Mouse (Mus musculus): ENCODE results near the gene Xrcc2. TPM values are rescaled to one million over a fixed set of nuclear protein-coding genes. Genes with fewer than 3 reads are reported as not detected.
A peak's percentile ranks its signal among the peaks of the same experiment; 100 is the strongest.
"Not testable (repeated sequence)": the region's sequence is repeated elsewhere in the genome, so short reads cannot be mapped to it uniquely, and the experiment has no call there.

Xrcc2 gene
- polyA plus RNA-seq, 2 experiments, result 1.7 to 4.5 TPM

- Histone ChIP-seq H3K36me3 (replicated peaks; ENCODE audit: control insufficient read depth, insufficient read depth, low read depth) (no peaks in the 10 kb centered on the region), H3K9me3 (ENCODE audit: control insufficient read depth, low read length) (no peaks in the 10 kb centered on the region), H3K9ac (replicated peaks) (no peak overlapping the region), H3K4me2 (ENCODE audit: low read depth) (no peak overlapping the region), H3K4me1 (replicated peaks; ENCODE audit: control insufficient read depth in 2 of 2, insufficient read depth in 2 of 2, low read length in 1 of 2) (no peaks in the 10 kb centered on the region), H3K27me3 (ENCODE audit: control insufficient read depth, insufficient read depth, low read length) (no peaks in the 10 kb centered on the region), H3K4me3 (ENCODE audit: insufficient read depth in 1 of 2, low read depth in 2 of 2, low read length in 2 of 2) (no peak overlapping the region), H3K27ac (no peak overlapping the region)
- ATAC-seq (ENCODE audit: insufficient read depth) (no peak), DNase-seq (ENCODE audit: low read depth in 3 of 3, low spot score in 3 of 3) (no peak)
- TF ChIP-seq CTCF (IDR thresholded peaks at IDR 0.05; ENCODE audit: low read depth) (no peak), EP300 (IDR thresholded peaks at IDR 0.05; ENCODE audit: low read depth) (no peak)
- WGBS (ENCODE audit: insufficient replicate concordance), result 15% methylated on average over 1 of the region's 1 CpGs
These were observed 18.6 kb upstream of the Xrcc2 start for GRCm38 (mm10) chr5:25724134-25724675.

GRCm38 (mm10) chr5:25723016-25723415 is 17.4 kb upstream of the Xrcc2 start:
- ATAC-seq (ENCODE audit: insufficient read depth) (no peak), DNase-seq (ENCODE audit: low read depth in 3 of 3, low spot score in 3 of 3) (no peak)
- Histone ChIP-seq H3K4me2 (ENCODE audit: low read depth) (no peak overlapping the region), H3K36me3 (replicated peaks; ENCODE audit: control insufficient read depth, insufficient read depth, low read depth) (no peaks in the 10 kb centered on the region), H3K9ac (replicated peaks) (no peak overlapping the region), H3K4me3 (ENCODE audit: insufficient read depth in 1 of 2, low read depth in 2 of 2, low read length in 2 of 2) (no peak overlapping the region), H3K9me3 (ENCODE audit: control insufficient read depth, low read length) (no peaks in the 10 kb centered on the region), H3K27ac (no peak overlapping the region), H3K27me3 (ENCODE audit: control insufficient read depth, insufficient read depth, low read length) (no peaks in the 10 kb centered on the region), H3K4me1 (replicated peaks; ENCODE audit: control insufficient read depth in 2 of 2, insufficient read depth in 2 of 2, low read length in 1 of 2) (no peaks in the 10 kb centered on the region)
- WGBS (ENCODE audit: insufficient replicate concordance), result 58% methylated on average over 2 of the region's 2 CpGs
- TF ChIP-seq EP300 (IDR thresholded peaks at IDR 0.05; ENCODE audit: low read depth), result no peak
- no peak for TF ChIP-seq CTCF (IDR thresholded peaks at IDR 0.05; ENCODE audit: low read depth)

- Histone ChIP-seq H3K4me3 (ENCODE audit: insufficient read depth in 1 of 2, low read depth in 2 of 2, low read length in 2 of 2) (no peak overlapping the region), H3K9ac (replicated peaks) (no peak overlapping the region), H3K4me2 (ENCODE audit: low read depth) (no peak overlapping the region), H3K4me1 (replicated peaks; ENCODE audit: control insufficient read depth in 2 of 2, insufficient read depth in 2 of 2, low read length in 1 of 2) (no peaks in the 10 kb centered on the region), H3K27ac (no peak overlapping the region), H3K36me3 (replicated peaks; ENCODE audit: control insufficient read depth, insufficient read depth, low read depth) (no peaks in the 10 kb centered on the region), H3K9me3 (ENCODE audit: control insufficient read depth, low read length) (no peaks in the 10 kb centered on the region), H3K27me3 (ENCODE audit: control insufficient read depth, insufficient read depth, low read length) (no peaks in the 10 kb centered on the region)
- TF ChIP-seq EP300 (IDR thresholded peaks at IDR 0.05; ENCODE audit: low read depth), result no peak
- no peak for TF ChIP-seq CTCF (IDR thresholded peaks at IDR 0.05; ENCODE audit: low read depth)
- DNase-seq (ENCODE audit: low read depth in 3 of 3, low spot score in 3 of 3) (no peak), ATAC-seq (ENCODE audit: insufficient read depth) (no peak)
- 70% methylated on average over 4 of the region's 4 CpGs for WGBS (ENCODE audit: insufficient replicate concordance)
These were observed 13.8 kb upstream of the Xrcc2 start for GRCm38 (mm10) chr5:25719390-25719789.

GRCm38 (mm10) chr5:25713001-25713706 is 7.5 kb upstream of the Xrcc2 start:
- not testable (repeated sequence) for H3K4me1 ChIP-seq (replicated peaks; ENCODE audit: control insufficient read depth in 2 of 2, insufficient read depth in 2 of 2, low read length in 1 of 2); H3K9ac ChIP-seq (replicated peaks); H3K27ac ChIP-seq; ATAC-seq (ENCODE audit: insufficient read depth); H3K27me3 ChIP-seq (ENCODE audit: control insufficient read depth, insufficient read depth, low read length); H3K36me3 ChIP-seq (replicated peaks; ENCODE audit: control insufficient read depth, insufficient read depth, low read depth); H3K4me2 ChIP-seq (ENCODE audit: low read depth); H3K9me3 ChIP-seq (ENCODE audit: control insufficient read depth, low read length); H3K4me3 ChIP-seq (ENCODE audit: insufficient read depth in 1 of 2, low read depth in 2 of 2, low read length in 2 of 2)
- peak in 1 of 3 experiments; percentile 22 for DNase-seq (ENCODE audit: low read depth in 3 of 3, low spot score in 3 of 3)
- WGBS (ENCODE audit: insufficient replicate concordance), result 77% methylated on average over 4 of the region's 4 CpGs

- 16% methylated on average over 19 of the region's 19 CpGs for WGBS (ENCODE audit: insufficient replicate concordance)
- peak; percentile 2 to 17 (median 14) for DNase-seq (ENCODE audit: low read depth in 3 of 3, low spot score in 3 of 3)
These were observed 691 bp downstream of the Xrcc2 start for GRCm38 (mm10) chr5:25704702-25705566.

More at GRCm38 (mm10) chr5:25704702-25705566, 691 bp downstream of the Xrcc2 start:
- peak; percentile 1 for ATAC-seq (ENCODE audit: insufficient read depth)
- peaks cover 5 to 10% of the 10 kb centered on the region in 2 experiments; a peak in 3 of 4 replicates for H3K4me1 ChIP-seq (replicated peaks; ENCODE audit: control insufficient read depth in 2 of 2, insufficient read depth in 2 of 2, low read length in 1 of 2)
- H3K36me3 ChIP-seq (replicated peaks; ENCODE audit: control insufficient read depth, insufficient read depth, low read depth), result peaks cover 2% of the 10 kb centered on the region; the same call in 1 of the 2 replicates
- no peaks in the 10 kb centered on the region for H3K9me3 ChIP-seq (ENCODE audit: control insufficient read depth, low read length)
- no peaks in the 10 kb centered on the region for H3K27me3 ChIP-seq (ENCODE audit: control insufficient read depth, insufficient read depth, low read length)
- H3K4me2 ChIP-seq (ENCODE audit: low read depth), result peak overlapping the region; percentile 79
- TF ChIP-seq CTCF (IDR thresholded peaks at IDR 0.05; ENCODE audit: low read depth) (no peak), EP300 (IDR thresholded peaks at IDR 0.05; ENCODE audit: low read depth) (no peak)
- peak overlapping the region; percentile 48 for H3K9ac ChIP-seq (replicated peaks)
- peak overlapping the region; percentile 63 to 88 for H3K4me3 ChIP-seq (ENCODE audit: insufficient read depth in 1 of 2, low read depth in 2 of 2, low read length in 2 of 2)
- H3K27ac ChIP-seq, result peak overlapping the region; percentile 12
